Mouse (Mus musculus): ENCODE measurements around the gene Tymp. TPM values are rescaled to one million over a fixed set of nuclear protein-coding genes. Genes with fewer than 3 reads are reported as not detected.

Gene Tymp
- polyA plus RNA-seq, 1 experiment from 2014 or later, result 1.0 TPM

DNA sequence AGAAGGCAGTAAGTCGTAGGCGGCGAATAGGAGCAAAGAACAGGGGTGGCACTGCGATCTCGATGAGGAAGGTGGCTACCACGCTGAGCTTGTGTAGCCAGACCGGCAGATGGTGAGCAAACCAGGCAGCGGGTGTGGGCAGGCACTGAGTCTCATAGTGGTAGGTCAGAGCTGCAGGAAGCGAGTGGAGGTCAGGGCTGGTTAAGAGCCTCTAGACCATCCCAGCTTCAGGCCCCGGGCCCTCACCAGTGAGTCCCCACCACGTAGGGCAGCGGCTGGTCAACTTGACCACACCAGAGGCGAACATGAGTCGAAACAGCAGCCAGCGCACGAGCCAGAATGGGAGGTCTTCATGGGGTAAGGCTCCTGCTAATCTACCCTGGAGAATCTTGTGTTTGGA is 23.0 kb downstream of the Tymp start:
- Histone ChIP-seq H3K9me3 (no peaks in the 10 kb centered on the region), H3K4me2 (peak overlapping the region; percentile 84), H3K36me3 (peaks cover 56% of the 10 kb centered on the region), H3K4me3 (peak overlapping the region; percentile 84), H3K27ac (replicated peaks) (no peak overlapping the region), H3K9ac (peak overlapping the region; percentile 93), H3K4me1 (peaks cover 39% of the 10 kb centered on the region), H3K27me3 (replicated peaks) (no peaks in the 10 kb centered on the region)
- 91% methylated on average over 16 of the region's 16 CpGs for WGBS
- no peak for ATAC-seq (ENCODE audit: extremely low read depth, insufficient number of reproducible peaks, low FRiP score, low TSS enrichment)

- H3K4me1 ChIP-seq, result peaks cover 28% of the 10 kb centered on the region
- no peaks in the 10 kb centered on the region for H3K27me3 ChIP-seq (replicated peaks)
- no peak overlapping the region for H3K4me2 ChIP-seq
- no peak for ATAC-seq (ENCODE audit: extremely low read depth, insufficient number of reproducible peaks, low FRiP score, low TSS enrichment)
- no peaks in the 10 kb centered on the region for H3K9me3 ChIP-seq
- 94% methylated on average over 12 of the region's 12 CpGs for WGBS
- peaks cover 47% of the 10 kb centered on the region for H3K36me3 ChIP-seq
- H3K4me3 ChIP-seq, result no peak overlapping the region
- no peak overlapping the region for H3K9ac ChIP-seq
- no peak overlapping the region for H3K27ac ChIP-seq (replicated peaks)
Observed at GRCm38 (mm10) chr15:89352795-89353194, 24.0 kb downstream of the Tymp start.

GRCm38 (mm10) chr15:89352054-89352453 is 24.8 kb downstream of the Tymp start:
- H3K27me3 ChIP-seq (replicated peaks), result no peaks in the 10 kb centered on the region
- WGBS, result 93% methylated on average over 14 of the region's 14 CpGs
- H3K4me1 ChIP-seq, result peaks cover 21% of the 10 kb centered on the region
- H3K27ac ChIP-seq (replicated peaks), result no peak overlapping the region
- H3K9me3 ChIP-seq, result no peaks in the 10 kb centered on the region
- no peak overlapping the region for H3K4me3 ChIP-seq
- H3K9ac ChIP-seq, result no peak overlapping the region
- H3K4me2 ChIP-seq, result no peak overlapping the region
- peaks cover 47% of the 10 kb centered on the region for H3K36me3 ChIP-seq
- no peak for ATAC-seq (ENCODE audit: extremely low read depth, insufficient number of reproducible peaks, low FRiP score, low TSS enrichment)

GRCm38 (mm10) chr15:89351302-89351701 is 25.5 kb downstream of the Tymp start:
- WGBS, result 71% methylated on average over 15 of the region's 15 CpGs

DNA sequence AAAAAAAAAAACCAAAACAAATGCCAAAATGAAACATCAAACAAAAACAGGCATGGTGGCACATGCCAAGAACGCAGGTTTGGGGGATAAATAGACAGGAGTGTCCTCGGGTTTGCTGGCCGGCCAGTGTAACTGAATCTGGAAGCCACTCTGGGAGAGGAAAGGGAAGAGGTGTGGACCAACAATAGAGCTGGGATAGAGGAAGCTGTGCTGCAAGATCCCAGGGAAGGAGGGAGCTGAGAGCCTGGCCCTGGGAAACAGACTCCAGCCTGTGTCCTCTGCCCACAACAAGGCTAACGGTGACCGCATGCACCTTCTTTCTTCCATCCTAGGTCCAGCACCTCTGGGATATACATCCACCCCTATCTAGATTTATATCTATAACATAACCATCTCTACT is 26.4 kb downstream of the Tymp start:
- 69% methylated on average over 5 of the region's 5 CpGs for WGBS
- H3K4me1 ChIP-seq, result peaks cover 14% of the 10 kb centered on the region
- no peak overlapping the region for H3K4me2 ChIP-seq
- H3K27ac ChIP-seq (replicated peaks), result peak overlapping the region; percentile 50; the same call in 1 of the 2 replicates
- no peak overlapping the region for H3K4me3 ChIP-seq
- peaks cover 47% of the 10 kb centered on the region for H3K36me3 ChIP-seq
- ATAC-seq (ENCODE audit: extremely low read depth, insufficient number of reproducible peaks, low FRiP score, low TSS enrichment), result no peak
- H3K9me3 ChIP-seq, result no peaks in the 10 kb centered on the region
- H3K9ac ChIP-seq, result no peak overlapping the region
- no peaks in the 10 kb centered on the region for H3K27me3 ChIP-seq (replicated peaks)

More at GRCm38 (mm10) chr15:89351302-89351701, 25.5 kb downstream of the Tymp start:
- no peaks in the 10 kb centered on the region for H3K9me3 ChIP-seq
- H3K27me3 ChIP-seq (replicated peaks), result no peaks in the 10 kb centered on the region
- H3K4me3 ChIP-seq, result no peak overlapping the region
- no peak overlapping the region; the same call in 1 of the 2 replicates for H3K9ac ChIP-seq
- peaks cover 14% of the 10 kb centered on the region for H3K4me1 ChIP-seq
- H3K4me2 ChIP-seq, result no peak overlapping the region
- no peak for ATAC-seq (ENCODE audit: extremely low read depth, insufficient number of reproducible peaks, low FRiP score, low TSS enrichment)
- H3K36me3 ChIP-seq, result peaks cover 47% of the 10 kb centered on the region
- peak overlapping the region; percentile 50; the same call in 1 of the 2 replicates for H3K27ac ChIP-seq (replicated peaks)

DNA sequence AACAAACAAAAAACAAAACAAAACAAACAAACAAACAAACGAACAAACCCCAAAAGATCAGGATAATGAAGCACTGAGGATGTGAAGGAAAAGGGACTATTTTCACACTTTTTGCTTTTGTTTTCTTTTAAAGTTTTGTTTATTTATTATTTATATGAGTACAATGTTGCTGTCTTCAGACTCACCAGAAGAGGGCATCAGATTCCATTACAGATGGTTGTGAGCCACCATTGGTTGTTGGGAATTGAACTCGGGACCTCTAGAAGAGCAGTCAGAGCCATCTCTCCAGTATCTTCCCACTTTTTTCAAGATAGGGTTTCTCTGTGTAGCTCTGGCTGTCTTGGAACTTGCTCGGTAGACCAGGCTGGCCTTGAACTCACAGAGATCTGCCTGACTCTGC is 33.5 kb downstream of the Tymp start:
- Histone ChIP-seq H3K4me1 (no peaks in the 10 kb centered on the region), H3K36me3 (no peaks in the 10 kb centered on the region), H3K27ac (replicated peaks) (no peak overlapping the region), H3K4me3 (no peak overlapping the region), H3K4me2 (no peak overlapping the region), H3K27me3 (replicated peaks) (no peaks in the 10 kb centered on the region), H3K9ac (no peak overlapping the region), H3K9me3 (no peaks in the 10 kb centered on the region)
- 76% methylated on average over 3 of the region's 3 CpGs for WGBS
- ATAC-seq (ENCODE audit: extremely low read depth, insufficient number of reproducible peaks, low FRiP score, low TSS enrichment), result no peak

- 39% methylated on average over 1 of the region's 1 CpGs for WGBS
- no peak for ATAC-seq (ENCODE audit: extremely low read depth, insufficient number of reproducible peaks, low FRiP score, low TSS enrichment)
- H3K36me3 ChIP-seq, result no peaks in the 10 kb centered on the region
- H3K4me3 ChIP-seq, result no peak overlapping the region
- no peaks in the 10 kb centered on the region for H3K27me3 ChIP-seq (replicated peaks)
- H3K4me2 ChIP-seq, result no peak overlapping the region
- H3K27ac ChIP-seq (replicated peaks), result no peak overlapping the region
- no peaks in the 10 kb centered on the region for H3K9me3 ChIP-seq
- no peaks in the 10 kb centered on the region for H3K4me1 ChIP-seq
- no peak overlapping the region for H3K9ac ChIP-seq
Observed at GRCm38 (mm10) chr15:89341678-89342077, 35.2 kb downstream of the Tymp start.

- Histone ChIP-seq H3K4me1 (no peaks in the 10 kb centered on the region), H3K9me3 (no peaks in the 10 kb centered on the region), H3K4me2 (no peak overlapping the region), H3K4me3 (no peak overlapping the region), H3K27me3 (replicated peaks) (no peaks in the 10 kb centered on the region; the same call in 1 of the 2 replicates), H3K36me3 (no peaks in the 10 kb centered on the region), H3K27ac (replicated peaks) (no peak overlapping the region), H3K9ac (no peak overlapping the region)
- WGBS, result 65% methylated on average over 3 of the region's 3 CpGs
- ATAC-seq (ENCODE audit: extremely low read depth, insufficient number of reproducible peaks, low FRiP score, low TSS enrichment), result no peak
Observed at GRCm38 (mm10) chr15:89340136-89340535, 36.7 kb downstream of the Tymp start.

GRCm38 (mm10) chr15:89339696-89340095 is 37.1 kb downstream of the Tymp start:
- Histone ChIP-seq H3K4me3 (no peak overlapping the region), H3K4me2 (no peak overlapping the region), H3K36me3 (no peaks in the 10 kb centered on the region), H3K9me3 (no peaks in the 10 kb centered on the region), H3K27ac (replicated peaks) (no peak overlapping the region), H3K9ac (no peak overlapping the region), H3K27me3 (replicated peaks) (no peaks in the 10 kb centered on the region; the same call in 1 of the 2 replicates), H3K4me1 (no peaks in the 10 kb centered on the region)
- 71% methylated on average over 2 of the region's 2 CpGs for WGBS
- no peak for ATAC-seq (ENCODE audit: extremely low read depth, insufficient number of reproducible peaks, low FRiP score, low TSS enrichment)

GRCm38 (mm10) chr15:89336422-89336821 is 40.4 kb downstream of the Tymp start:
- Histone ChIP-seq H3K9ac (no peak overlapping the region), H3K36me3 (no peaks in the 10 kb centered on the region), H3K27ac (replicated peaks) (no peak overlapping the region), H3K27me3 (replicated peaks) (no peaks in the 10 kb centered on the region; the same call in 1 of the 2 replicates), H3K4me1 (no peaks in the 10 kb centered on the region), H3K4me3 (no peak overlapping the region), H3K9me3 (no peaks in the 10 kb centered on the region), H3K4me2 (no peak overlapping the region)
- no peak for ATAC-seq (ENCODE audit: extremely low read depth, insufficient number of reproducible peaks, low FRiP score, low TSS enrichment)
- WGBS, result 75% methylated on average over 14 of the region's 14 CpGs

GRCm38 (mm10) chr15:89334774-89335537 is 41.9 kb downstream of the Tymp start:
- WGBS, result 79% methylated on average over 17 of the region's 17 CpGs
- Histone ChIP-seq H3K9ac (no peak overlapping the region), H3K27me3 (replicated peaks) (no peaks in the 10 kb centered on the region; the same call in 1 of the 2 replicates), H3K4me3 (no peak overlapping the region), H3K36me3 (no peaks in the 10 kb centered on the region), H3K4me2 (no peak overlapping the region), H3K9me3 (no peaks in the 10 kb centered on the region), H3K4me1 (no peaks in the 10 kb centered on the region), H3K27ac (replicated peaks) (no peak overlapping the region)
- ATAC-seq (ENCODE audit: extremely low read depth, insufficient number of reproducible peaks, low FRiP score, low TSS enrichment), result no peak

- Histone ChIP-seq H3K9me3 (no peaks in the 10 kb centered on the region), H3K27me3 (replicated peaks) (no peaks in the 10 kb centered on the region; the same call in 1 of the 2 replicates), H3K4me2 (no peak within 1 kb of the TSS), H3K4me3 (no peak within 1 kb of the TSS), H3K4me1 (no peaks in the 10 kb centered on the region), H3K27ac (replicated peaks) (no peak within 1 kb of the TSS), H3K9ac (no peak within 1 kb of the TSS), H3K36me3 (no peaks in the 10 kb centered on the region)
- WGBS, result 79% methylated on average over 7 of the region's 7 CpGs
- no peak for ATAC-seq (ENCODE audit: extremely low read depth, insufficient number of reproducible peaks, low FRiP score, low TSS enrichment)
Observed at GRCm38 (mm10) chr15:89334271-89334670, 42.6 kb downstream of the Tymp start, which contains the start of gene Miox. Gene Miox (plus strand): TSS chr15:89334398.

Data from heart, embryonic 13.5 days (tissue).